Mouse (Mus musculus): ENCODE measurements at regions not wholly inside any gene's neighbourhood (a gene's known extent, or its start where the extent isn't known, plus 50 kb on each side); places are given as distances from the start of the nearest gene placed in this dataset.
"Not testable (repeated sequence)": the region's sequence is repeated elsewhere in the genome, so short reads cannot be mapped to it uniquely, and the experiment has no call there.

DNA sequence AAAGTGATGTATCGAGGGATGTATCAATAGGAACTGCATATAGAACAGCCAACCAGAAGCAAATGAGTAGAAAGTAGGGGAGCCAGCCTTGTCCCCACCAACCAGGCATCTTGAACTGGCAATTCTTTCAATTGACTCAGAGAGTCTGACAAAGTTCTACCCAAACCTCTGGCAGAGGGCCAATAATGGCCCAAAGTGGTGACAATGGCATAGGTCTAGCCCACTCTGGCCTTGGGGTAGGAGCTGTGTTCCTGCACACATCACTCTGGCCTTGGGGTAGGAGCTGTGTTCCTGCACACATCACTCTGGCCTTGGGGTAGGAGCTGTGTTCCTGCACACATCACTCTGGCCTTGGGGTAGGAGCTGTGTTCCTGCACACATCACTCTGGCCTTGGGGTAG lies 373.5 kb downstream of the Tcerg1l start:
- TF ChIP-seq POLR2A (IDR thresholded peaks at IDR 0.05; ENCODE audit: control insufficient read depth, extremely low read depth, insufficient read depth, low read length, poor library complexity); CTCF (IDR thresholded peaks at IDR 0.05; ENCODE audit: borderline replicate concordance, control insufficient read depth, extremely low read depth, insufficient read depth, low read length, poor library complexity): not testable (repeated sequence)
